Mouse (Mus musculus) megakaryocyte, embryonic 14.5 days (primary cell): ENCODE data around the gene Tnk1.

Experiments used
- FLI1 ChIP-seq: IDR thresholded peaks from 2 replicates; pipeline ENCODE4 v1.6.1; 2012; ENCODE audit warnings: low read length, inconsistent platforms, mixed read lengths
- GATA1 ChIP-seq: IDR thresholded peaks from 3 replicates; pipeline ENCODE4 v1.6.1; 2012; ENCODE audit warnings: mixed read lengths, low read length, inconsistent platforms, borderline replicate concordance

GRCm38 (mm10) chr11:69880853-69881603, 22.5 kb upstream of the Tnk1 start, which contains the start of gene Kctd11:
- TF ChIP-seq GATA1 (no peak), FLI1 (no peak)
